Mouse (Mus musculus): Measurements from ENCODE around the gene Tspan15.

Tspan15 gene

GRCm38 (mm10) chr10:62230708-62231394 is at the start of gene Tspan15:
Gene Tspan15 (minus strand): TSS chr10:62231251.
- no peak for DNase-seq (ENCODE audit: low read depth, low spot score)

DNA sequence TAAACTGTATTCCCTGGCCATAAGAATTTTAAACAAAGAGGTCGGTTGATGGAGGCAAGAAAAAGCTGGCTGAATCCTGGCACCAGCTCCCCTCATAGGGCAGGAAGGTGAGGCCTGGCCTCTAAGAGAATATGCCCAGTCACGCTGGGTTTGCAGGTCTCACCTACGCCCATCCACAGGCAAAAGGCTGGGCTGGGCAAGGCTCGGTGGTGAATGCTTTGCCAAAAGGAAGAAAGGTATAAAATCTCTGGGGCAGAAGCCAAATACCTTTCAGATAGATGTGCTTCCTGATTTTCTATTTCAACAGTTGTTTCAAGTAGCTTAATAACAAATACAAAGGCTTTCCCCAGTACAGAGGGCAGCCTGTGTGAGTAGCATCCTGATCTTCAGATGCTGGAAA is 48.6 kb upstream of the Tspan15 start:
- DNase-seq (ENCODE audit: low read depth, low spot score) = no peak

DNA sequence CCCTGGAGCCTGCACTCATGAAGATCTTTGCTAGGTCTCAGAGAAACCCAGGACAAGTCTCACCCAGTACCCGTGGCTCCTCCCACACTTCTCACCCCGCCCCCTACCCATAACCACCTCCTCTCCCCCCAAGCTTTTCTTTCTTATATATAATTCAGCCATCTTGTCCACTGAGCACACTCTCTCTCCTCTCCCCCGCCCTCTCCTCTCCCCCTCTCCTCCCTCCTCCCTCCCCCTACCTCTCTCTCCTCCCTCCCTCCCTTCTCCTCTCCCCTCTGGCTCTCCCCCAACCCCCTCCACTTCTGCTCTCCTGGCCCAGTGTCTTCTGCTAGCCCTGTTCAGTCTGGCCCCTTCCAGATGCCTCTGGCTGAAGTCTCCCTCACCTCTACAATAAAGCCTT is 48.0 kb upstream of the Tspan15 start:
- no peak for DNase-seq (ENCODE audit: low read depth, low spot score)

GRCm38 (mm10) chr10:62277499-62278293 is 46.6 kb upstream of the Tspan15 start:
- no peak for DNase-seq (ENCODE audit: low read depth, low spot score)

DNA sequence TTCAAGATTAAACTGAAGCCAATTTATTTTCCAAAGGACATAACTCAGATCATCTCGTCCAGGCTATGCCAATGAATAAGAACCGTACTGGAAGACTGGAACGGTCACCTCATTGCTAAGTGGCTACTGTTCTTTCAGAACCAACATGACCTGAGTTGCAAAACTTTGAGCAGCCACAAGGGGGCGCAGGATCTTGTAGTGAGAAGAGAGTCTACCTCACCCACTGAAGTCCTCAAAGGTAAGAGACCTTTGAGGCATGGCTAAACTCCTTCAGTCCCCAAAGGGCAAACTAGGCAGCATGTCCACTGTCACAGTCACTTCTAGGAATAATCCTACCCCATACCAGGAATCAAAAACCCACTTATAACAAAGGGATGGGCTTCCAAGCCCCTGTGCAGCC is 44.2 kb upstream of the Tspan15 start:
- peak; percentile 84 for DNase-seq (ENCODE audit: low read depth, low spot score)

- DNase-seq (ENCODE audit: low read depth, low spot score) = no peak
These were observed 38.2 kb upstream of the Tspan15 start for GRCm38 (mm10) chr10:62269278-62269677.

DNA sequence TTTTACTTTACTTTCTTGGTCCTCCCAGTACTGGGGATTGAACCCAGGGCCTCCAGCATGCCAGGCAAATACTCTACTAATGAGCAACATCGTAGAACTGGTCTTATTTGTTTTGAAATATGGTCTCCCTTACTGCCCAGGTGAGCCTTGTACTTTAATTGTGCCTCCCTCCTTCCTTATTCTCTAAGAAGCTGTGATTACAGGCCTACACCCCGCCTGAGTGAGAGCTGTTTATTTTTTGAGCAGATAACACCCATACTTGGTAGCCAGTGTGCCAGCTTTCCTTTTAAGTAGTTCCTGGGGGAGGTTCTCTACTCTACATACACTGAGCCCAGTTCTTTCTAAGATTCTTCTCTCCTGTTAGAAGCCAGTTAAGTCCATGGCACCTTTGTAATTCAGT is 33.2 kb upstream of the Tspan15 start:
- no peak for DNase-seq (ENCODE audit: low read depth, low spot score)

DNA sequence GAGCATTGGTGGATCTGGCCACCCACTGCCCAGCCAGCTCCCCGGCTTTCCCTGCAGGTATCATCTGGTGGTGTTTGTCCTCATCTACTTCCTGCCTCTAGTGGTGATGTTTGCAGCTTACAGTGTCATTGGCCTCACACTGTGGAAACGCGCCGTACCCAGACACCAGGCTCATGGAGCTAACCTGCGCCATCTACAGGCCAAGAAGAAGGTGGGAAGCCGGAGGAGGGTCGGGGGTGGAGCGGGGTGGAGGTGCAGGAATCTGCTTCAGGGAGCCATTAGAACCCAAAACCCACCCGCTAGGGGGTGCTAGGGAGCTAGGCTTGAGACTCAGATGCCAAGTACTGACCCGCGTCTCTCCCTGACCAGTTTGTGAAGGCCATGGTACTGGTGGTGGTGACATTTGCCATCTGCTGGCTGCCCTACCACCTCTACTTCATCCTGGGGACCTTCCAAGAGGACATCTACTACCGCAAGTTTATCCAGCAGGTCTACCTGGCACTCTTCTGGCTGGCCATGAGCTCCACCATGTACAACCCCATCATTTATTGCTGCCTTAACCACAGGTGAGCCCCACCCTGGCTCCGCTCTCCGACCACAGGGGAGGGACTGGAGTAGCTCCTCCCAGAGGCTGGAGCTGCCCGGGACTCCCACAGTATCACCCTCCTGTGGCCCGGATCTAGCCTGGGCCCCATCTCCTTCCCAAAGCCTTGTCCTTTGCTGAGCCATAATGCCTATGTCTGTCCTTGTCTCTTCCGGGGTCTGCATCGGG is 30.2 kb upstream of the Tspan15 start:
- DNase-seq (ENCODE audit: low read depth, low spot score) = peak; percentile 79

GRCm38 (mm10) chr10:62258298-62258697 is 27.2 kb upstream of the Tspan15 start:
- no peak for DNase-seq (ENCODE audit: low read depth, low spot score)

DNA sequence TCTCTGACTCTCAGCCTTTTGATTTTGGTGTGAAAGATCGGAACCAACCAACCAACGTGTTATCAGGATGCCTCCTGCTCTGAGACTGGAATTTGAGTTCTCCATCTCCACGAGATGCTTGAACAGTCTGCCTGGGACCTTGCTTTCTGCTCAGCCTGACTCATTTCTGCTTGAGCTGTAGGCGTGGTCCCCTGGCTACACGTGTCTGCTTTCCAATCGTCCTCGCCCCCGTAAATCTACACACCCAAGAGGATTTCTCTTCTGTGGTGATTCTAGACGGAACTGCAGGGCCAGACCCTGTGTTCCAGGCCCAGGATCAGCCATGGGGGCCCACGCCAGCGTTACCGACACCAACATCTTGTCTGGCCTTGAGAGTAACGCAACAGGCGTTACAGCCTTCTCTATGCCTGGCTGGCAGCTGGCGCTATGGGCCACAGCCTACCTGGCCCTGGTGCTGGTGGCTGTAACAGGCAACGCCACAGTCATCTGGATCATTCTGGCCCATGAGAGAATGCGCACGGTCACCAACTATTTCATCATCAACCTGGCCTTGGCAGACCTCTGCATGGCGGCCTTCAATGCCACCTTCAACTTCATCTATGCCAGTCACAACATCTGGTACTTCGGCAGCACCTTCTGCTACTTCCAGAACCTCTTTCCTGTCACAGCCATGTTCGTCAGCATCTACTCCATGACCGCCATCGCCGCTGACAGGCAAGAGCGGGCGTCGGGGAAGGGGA is 21.6 kb upstream of the Tspan15 start:
- DNase-seq (ENCODE audit: low read depth, low spot score) = no peak

DNA sequence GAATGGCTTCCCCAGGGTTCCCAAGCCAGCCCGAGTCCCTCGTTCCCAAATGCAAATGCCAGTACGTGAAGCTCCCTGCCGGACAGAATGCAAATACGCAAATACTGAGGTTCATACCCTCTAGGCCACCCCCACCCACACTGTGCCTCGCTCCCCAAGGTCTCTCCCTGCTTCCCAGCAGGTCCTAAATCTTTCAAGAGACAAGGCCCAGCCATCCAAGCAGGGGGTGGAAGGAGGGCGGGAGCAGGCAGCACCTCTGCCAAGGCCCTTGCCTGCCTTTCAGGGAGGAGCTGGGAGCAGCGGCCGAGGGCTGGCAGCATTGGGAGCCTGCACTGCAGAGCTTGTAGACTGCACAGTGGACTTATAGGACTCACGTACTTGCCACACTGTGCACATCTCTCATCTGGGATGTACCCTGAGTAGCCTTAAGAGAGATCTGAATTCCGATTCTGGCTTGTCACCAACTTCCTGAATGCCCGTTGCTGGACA is 21.0 kb upstream of the Tspan15 start, which contains the start of gene Tacr2:
Gene Tacr2 (plus strand): TSS at position 439 of the 489 bp plus-strand sequence.
- no peak for DNase-seq (ENCODE audit: low read depth, low spot score)

- no peak for DNase-seq (ENCODE audit: low read depth, low spot score)
These were observed 16.8 kb upstream of the Tspan15 start for GRCm38 (mm10) chr10:62247815-62248214.

- DNase-seq (ENCODE audit: low read depth, low spot score) = no peak
These were observed 16.1 kb upstream of the Tspan15 start for GRCm38 (mm10) chr10:62247156-62247555.

- peak; percentile 20 for DNase-seq (ENCODE audit: low read depth, low spot score)
These were observed 13.0 kb upstream of the Tspan15 start for GRCm38 (mm10) chr10:62244067-62244466.

- DNase-seq (ENCODE audit: low read depth, low spot score) = peak; percentile 40
These were observed 11.8 kb upstream of the Tspan15 start for GRCm38 (mm10) chr10:62242896-62243295.

- DNase-seq (ENCODE audit: low read depth, low spot score) = no peak
These were observed 11.3 kb upstream of the Tspan15 start for GRCm38 (mm10) chr10:62242358-62242757.

DNA sequence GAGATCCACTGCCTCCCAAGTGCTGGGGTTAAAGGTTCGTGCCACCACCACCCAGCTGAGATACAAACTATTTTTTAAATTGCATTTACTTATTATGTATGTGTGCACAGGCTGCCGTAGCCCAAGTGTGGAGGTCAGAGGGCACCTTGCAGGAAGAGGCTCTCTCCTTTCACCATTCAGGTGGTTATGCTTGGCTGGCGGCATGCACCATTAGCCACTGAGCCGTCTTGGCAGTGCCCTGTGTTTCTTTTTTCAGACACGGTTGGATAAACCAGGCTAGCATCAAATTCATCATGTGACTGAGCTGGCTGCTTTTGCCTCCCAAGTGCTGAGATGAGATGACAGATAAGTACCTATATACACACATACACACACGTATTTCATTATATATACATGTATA is 8.2 kb upstream of the Tspan15 start:
- DNase-seq (ENCODE audit: low read depth, low spot score) = no peak

DNA sequence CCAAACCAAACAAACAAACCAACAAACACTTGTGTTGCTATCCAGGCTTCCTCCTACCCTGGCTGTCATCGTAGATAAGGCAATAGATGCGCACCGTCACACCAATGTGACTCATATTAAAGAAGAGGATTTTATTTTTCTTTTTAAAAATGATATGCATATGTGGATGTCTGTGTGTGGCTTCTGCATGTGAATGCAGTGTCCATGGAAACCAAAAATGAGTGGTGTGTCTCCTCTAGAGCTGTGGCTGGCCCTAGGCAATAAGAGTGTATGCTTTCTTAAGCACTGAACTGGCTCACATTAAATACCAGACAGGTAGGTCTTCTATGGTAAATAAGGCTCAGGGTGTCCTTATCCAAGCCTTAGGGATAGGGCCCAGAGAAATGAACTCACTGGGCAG is 7.6 kb upstream of the Tspan15 start:
- no peak for DNase-seq (ENCODE audit: low read depth, low spot score)

DNA sequence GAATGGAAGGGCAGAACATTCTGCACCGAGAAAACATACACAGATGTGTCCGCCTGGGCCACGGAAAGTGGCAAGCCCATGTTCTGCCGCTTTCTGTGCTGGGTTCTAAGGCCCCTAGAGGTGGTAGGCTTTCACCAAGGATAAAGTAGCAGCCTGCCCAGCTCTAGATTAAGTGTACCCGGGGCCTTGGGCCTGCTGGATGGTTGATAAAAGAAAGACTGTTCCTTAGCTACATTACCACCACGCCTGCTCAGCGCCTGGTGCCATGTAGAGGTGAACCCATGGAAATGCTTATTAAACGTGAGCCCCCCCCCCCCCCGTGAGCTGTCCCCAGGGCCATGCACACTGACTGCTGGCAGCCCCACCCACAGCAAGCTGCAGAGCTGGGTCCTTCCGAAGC is 6.2 kb upstream of the Tspan15 start:
- DNase-seq (ENCODE audit: low read depth, low spot score) = no peak

GRCm38 (mm10) chr10:62236165-62236564 is 5.1 kb upstream of the Tspan15 start:
- DNase-seq (ENCODE audit: low read depth, low spot score) = no peak

DNA sequence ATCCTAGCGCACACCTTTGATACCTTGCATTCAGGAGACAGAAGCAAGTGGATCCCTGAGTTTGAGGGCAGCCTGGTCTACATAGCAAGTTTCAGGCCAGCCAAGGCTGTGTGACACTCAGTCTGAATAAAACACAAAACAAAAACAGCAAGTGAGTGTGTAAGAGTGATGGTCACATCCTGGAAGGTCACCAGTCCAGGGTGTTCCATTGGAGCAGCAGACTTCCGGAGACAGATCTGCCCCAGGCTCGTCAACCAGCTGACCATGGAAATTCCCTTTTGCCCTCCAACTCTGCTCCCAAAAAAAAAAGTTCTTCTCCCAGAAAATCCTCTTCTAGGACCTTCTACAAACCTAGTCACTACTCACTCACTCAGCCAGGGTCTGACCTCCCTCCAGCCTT is 760 bp upstream of the Tspan15 start:
- no peak for DNase-seq (ENCODE audit: low read depth, low spot score)

GRCm38 (mm10) chr10:62231395-62231732 is 313 bp upstream of the Tspan15 start:
- DNase-seq (ENCODE audit: low read depth, low spot score) = no peak
